Mouse (Mus musculus): Measurements from ENCODE around the gene Spats1. TPM values are rescaled to one million over a fixed set of nuclear protein-coding genes. Genes with fewer than 3 reads are reported as not detected.
"Not testable (repeated sequence)": the region's sequence is repeated elsewhere in the genome, so short reads cannot be mapped to it uniquely, and the experiment has no call there.

Spats1 gene
- polyA plus RNA-seq, 1 experiment from 2014 or later, result 1.8 TPM

DNA sequence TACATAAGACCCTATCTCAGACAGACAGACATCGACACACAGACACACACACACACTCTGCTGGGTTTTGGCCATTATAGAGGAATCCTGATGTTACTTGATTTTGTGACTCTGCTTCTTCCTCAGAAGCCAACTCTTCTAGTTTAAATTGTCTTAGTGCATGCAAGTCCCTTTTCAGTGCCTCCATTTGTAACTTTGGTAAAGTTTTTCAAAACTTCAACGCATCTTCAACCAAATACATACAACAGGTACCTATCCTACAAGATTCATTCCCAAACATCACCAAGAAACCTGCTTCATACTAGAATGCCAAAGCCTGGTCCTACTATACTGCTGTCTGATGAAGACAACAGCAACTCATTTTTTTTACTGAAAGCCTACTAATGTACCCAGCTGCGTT is 43.2 kb downstream of the Spats1 start:
- ATAC-seq (ENCODE audit: low FRiP score), result no peak
- Histone ChIP-seq H3K27me3 (no peaks in the 10 kb centered on the region), H3K4me1 (peaks cover 22% of the 10 kb centered on the region), H3K4me2 (peak overlapping the region; percentile 88), H3K9ac (peak overlapping the region; percentile 92), H3K9me3 (no peaks in the 10 kb centered on the region), H3K4me3 (replicated peaks) (peak overlapping the region; percentile 93), H3K36me3 (replicated peaks) (peaks cover 14% of the 10 kb centered on the region), H3K27ac (no peak overlapping the region)
- WGBS, result 81% methylated on average over 3 of the region's 3 CpGs

DNA sequence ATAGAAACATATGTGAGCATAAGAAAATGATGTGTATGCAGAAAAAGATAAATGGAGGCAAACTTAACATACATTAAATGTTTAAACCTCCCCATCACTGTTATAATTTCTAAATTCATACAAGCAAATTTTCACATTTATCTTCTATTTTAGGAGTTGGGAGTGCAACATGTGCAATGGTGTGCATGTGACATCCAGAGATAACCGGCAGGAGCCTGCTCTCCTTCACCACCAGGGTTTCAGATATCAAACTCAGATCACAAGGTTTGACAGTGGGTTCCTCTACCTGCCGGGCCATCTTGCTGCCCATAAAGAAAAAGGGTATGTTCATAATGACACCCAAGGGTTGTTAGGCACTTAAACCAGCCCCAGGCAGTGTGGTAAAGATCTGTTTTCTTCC is 57.8 kb downstream of the Spats1 start:
- WGBS, result 91% methylated on average over 2 of the region's 2 CpGs
- H3K4me3 ChIP-seq (replicated peaks), result no peak overlapping the region
- H3K4me2 ChIP-seq, result no peak overlapping the region
- no peak overlapping the region for H3K9ac ChIP-seq
- H3K27ac ChIP-seq, result no peak overlapping the region
- H3K36me3 ChIP-seq (replicated peaks), result peaks cover 67% of the 10 kb centered on the region
- ATAC-seq (ENCODE audit: low FRiP score), result no peak
- no peaks in the 10 kb centered on the region for H3K9me3 ChIP-seq
- H3K4me1 ChIP-seq, result no peaks in the 10 kb centered on the region
- H3K27me3 ChIP-seq, result no peaks in the 10 kb centered on the region

- H3K9me3 ChIP-seq; H3K4me1 ChIP-seq; H3K4me2 ChIP-seq; H3K4me3 ChIP-seq (replicated peaks); ATAC-seq (ENCODE audit: low FRiP score); H3K27ac ChIP-seq; H3K27me3 ChIP-seq; H3K9ac ChIP-seq: not testable (repeated sequence)
- WGBS, result 92% methylated on average over 2 of the region's 2 CpGs
- H3K36me3 ChIP-seq (replicated peaks), result peaks cover 85% of the 10 kb centered on the region
Measured at GRCm38 (mm10) chr17:45411617-45412016, 63.6 kb downstream of the Spats1 start.

DNA sequence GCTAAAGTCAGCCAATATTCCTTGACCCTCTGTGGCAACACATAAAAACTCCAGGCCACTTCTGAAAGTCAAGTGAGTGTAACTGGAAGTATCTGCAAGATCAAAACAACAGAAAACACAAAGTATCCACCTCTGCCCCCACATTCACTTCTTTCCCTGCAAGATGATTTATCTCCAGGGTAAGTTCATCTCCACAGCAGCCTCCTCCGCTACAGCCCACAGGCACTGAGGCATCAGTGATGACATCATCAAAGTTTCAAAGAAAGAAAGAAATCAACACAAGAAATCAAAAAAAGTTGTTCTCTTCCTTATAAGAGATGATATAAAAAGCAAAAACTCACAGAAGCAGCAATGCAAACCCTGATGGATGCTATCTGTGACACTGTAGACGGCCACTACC is 66.5 kb downstream of the Spats1 start:
- Histone ChIP-seq H3K27ac (no peak overlapping the region), H3K9me3 (no peaks in the 10 kb centered on the region), H3K4me1 (no peaks in the 10 kb centered on the region), H3K4me3 (replicated peaks) (no peak overlapping the region), H3K36me3 (replicated peaks) (peaks cover 84% of the 10 kb centered on the region), H3K4me2 (no peak overlapping the region), H3K27me3 (no peaks in the 10 kb centered on the region), H3K9ac (no peak overlapping the region)
- 95% methylated on average over 2 of the region's 2 CpGs for WGBS
- no peak for ATAC-seq (ENCODE audit: low FRiP score)

- H3K9me3 ChIP-seq, result no peaks in the 10 kb centered on the region
- 98% methylated on average over 10 of the region's 10 CpGs for WGBS
Measured at GRCm38 (mm10) chr17:45406281-45406680, 68.9 kb downstream of the Spats1 start.

DNA sequence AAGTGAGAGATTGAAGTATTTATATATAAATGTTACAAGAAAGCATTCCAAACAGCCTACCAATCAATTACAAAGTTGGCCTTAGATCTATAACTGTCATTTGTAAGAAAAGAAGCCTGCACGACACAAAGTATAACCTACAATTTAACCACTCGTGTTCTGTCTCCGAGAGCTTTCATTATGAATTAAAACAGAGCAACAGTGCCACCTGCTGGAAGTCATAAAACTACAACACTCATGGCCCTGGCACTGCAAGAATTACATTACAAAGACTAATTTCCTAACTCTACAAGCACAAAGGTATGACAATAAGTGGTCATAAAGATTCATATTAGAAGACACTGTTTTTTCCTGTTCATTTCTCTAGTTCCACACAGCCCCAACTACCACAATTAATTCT is 72.0 kb downstream of the Spats1 start:
- H3K9me3 ChIP-seq, result no peaks in the 10 kb centered on the region
- H3K9ac ChIP-seq, result no peak overlapping the region
- 24% methylated on average over 3 of the region's 3 CpGs for WGBS
- no peak overlapping the region for H3K27ac ChIP-seq
- no peak for ATAC-seq (ENCODE audit: low FRiP score)
- no peak overlapping the region for H3K4me2 ChIP-seq
- H3K36me3 ChIP-seq (replicated peaks), result peaks cover 50% of the 10 kb centered on the region
- no peak overlapping the region for H3K4me3 ChIP-seq (replicated peaks)
- no peaks in the 10 kb centered on the region for H3K27me3 ChIP-seq
- 0 out of 2 replicates have a peak, but pooled peaks cover 3% of the 10 kb centered on the region for H3K4me1 ChIP-seq

More at GRCm38 (mm10) chr17:45406281-45406680, 68.9 kb downstream of the Spats1 start:
- H3K4me3 ChIP-seq (replicated peaks), result no peak overlapping the region
- ATAC-seq (ENCODE audit: low FRiP score), result no peak
- H3K4me1 ChIP-seq, result 0 out of 2 replicates have a peak, but pooled peaks cover 3% of the 10 kb centered on the region
- no peaks in the 10 kb centered on the region for H3K27me3 ChIP-seq
- H3K9ac ChIP-seq, result no peak overlapping the region
- no peak overlapping the region for H3K27ac ChIP-seq
- H3K4me2 ChIP-seq, result no peak overlapping the region
- peaks cover 68% of the 10 kb centered on the region for H3K36me3 ChIP-seq (replicated peaks)

DNA sequence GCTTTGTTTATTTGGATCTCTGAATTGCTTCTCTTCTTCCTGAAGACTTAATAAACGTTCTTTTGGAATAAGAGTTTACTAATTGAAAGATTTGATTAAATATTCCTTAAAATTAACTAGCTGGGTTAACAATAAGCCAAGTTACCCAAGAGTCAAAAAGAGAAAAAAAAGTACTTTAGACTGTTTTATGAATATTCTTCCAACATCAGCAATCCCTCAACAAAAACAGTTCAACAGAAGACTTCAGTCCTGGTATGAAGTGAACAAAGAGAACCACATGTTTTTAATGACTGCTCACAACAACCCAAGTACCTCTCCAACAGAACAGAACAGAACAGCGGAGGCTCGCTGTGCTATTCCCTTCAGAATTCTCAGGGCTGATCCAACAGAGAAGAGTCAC is 72.6 kb downstream of the Spats1 start:
- Histone ChIP-seq H3K4me3 (replicated peaks) (no peak overlapping the region), H3K4me2 (no peak overlapping the region), H3K27me3 (no peaks in the 10 kb centered on the region), H3K4me1 (0 out of 2 replicates have a peak, but pooled peaks cover 3% of the 10 kb centered on the region), H3K36me3 (replicated peaks) (peaks cover 47% of the 10 kb centered on the region), H3K9me3 (no peaks in the 10 kb centered on the region), H3K27ac (no peak overlapping the region), H3K9ac (no peak overlapping the region)
- ATAC-seq (ENCODE audit: low FRiP score), result no peak
- WGBS, result 82% methylated on average over 3 of the region's 3 CpGs

DNA sequence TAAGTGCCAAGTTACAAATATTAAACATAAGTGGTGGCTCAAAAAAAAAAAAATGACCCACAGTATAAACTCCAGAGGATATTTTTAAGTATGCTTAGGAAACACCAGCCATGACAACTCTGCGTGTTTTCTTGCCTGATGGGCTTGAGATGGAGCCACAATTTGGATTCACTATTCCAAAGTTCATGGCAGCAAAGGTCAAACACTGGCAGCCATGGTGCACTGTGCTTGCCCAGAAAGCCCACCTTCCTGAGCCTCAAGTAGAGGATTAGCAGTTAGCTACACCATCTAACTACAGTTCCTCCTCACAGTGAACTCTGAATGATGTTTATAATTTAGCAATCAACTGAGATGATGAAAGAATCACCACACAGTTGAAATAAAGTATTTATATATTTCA is 73.1 kb downstream of the Spats1 start:
- Histone ChIP-seq H3K27ac (no peak overlapping the region), H3K9ac (no peak overlapping the region), H3K36me3 (replicated peaks) (peaks cover 42% of the 10 kb centered on the region), H3K4me3 (replicated peaks) (no peak overlapping the region), H3K4me2 (no peak overlapping the region), H3K9me3 (no peaks in the 10 kb centered on the region), H3K4me1 (0 out of 2 replicates have a peak, but pooled peaks cover 3% of the 10 kb centered on the region), H3K27me3 (no peaks in the 10 kb centered on the region)
- no peak for ATAC-seq (ENCODE audit: low FRiP score)
- 91% methylated on average over 1 of the region's 1 CpGs for WGBS

DNA sequence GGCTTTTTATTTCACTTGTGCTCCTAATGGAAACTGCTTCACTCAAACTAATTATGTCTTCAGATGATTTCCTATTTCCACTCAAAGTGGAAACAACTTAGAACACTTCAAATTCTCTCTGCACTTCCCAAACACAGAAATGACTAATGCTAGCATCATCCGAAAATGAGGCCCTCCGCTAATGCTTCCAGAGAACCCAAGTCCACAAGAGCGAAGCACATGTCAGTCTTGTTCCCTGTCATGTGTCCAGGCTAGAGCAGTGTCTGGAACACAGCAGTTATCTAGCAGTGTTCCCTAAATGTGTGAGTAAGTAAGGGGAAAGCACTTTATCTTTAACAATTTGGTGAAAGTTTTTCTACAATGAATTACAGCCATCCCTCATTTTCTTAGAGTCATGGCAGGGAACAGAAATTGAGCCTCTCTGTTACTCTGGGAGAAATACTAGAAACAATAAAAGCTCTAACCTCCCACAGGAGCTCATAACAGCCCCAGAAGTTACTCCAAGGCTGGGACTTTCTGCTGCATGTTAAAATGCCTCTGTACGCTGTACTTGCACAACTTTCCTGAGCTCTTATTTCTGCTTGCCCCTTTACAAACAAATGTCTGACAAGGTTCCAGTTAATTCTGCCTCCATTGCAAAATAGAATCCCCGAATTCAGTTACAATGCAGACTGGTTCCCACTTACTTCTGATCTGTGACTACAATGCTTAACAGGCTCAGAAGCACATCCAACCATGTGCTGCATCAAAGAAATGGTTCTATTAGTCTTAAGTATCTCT is 73.9 kb downstream of the Spats1 start:
- Histone ChIP-seq H3K4me3 (replicated peaks) (no peak overlapping the region), H3K4me1 (0 out of 2 replicates have a peak, but pooled peaks cover 3% of the 10 kb centered on the region), H3K27ac (no peak overlapping the region), H3K36me3 (replicated peaks) (peaks cover 36% of the 10 kb centered on the region), H3K9me3 (no peaks in the 10 kb centered on the region), H3K27me3 (no peaks in the 10 kb centered on the region), H3K4me2 (no peak overlapping the region), H3K9ac (no peak overlapping the region)
- WGBS, result 96% methylated on average over 5 of the region's 5 CpGs
- ATAC-seq (ENCODE audit: low FRiP score), result no peak

GRCm38 (mm10) chr17:45398021-45398420 is 77.2 kb downstream of the Spats1 start:
- H3K4me2 ChIP-seq, result no peak overlapping the region
- H3K9ac ChIP-seq, result no peak overlapping the region
- H3K4me1 ChIP-seq, result 0 out of 2 replicates have a peak, but pooled peaks cover 5% of the 10 kb centered on the region
- no peak overlapping the region for H3K27ac ChIP-seq
- H3K9me3 ChIP-seq, result no peaks in the 10 kb centered on the region
- ATAC-seq (ENCODE audit: low FRiP score), result no peak
- peaks cover 28% of the 10 kb centered on the region for H3K36me3 ChIP-seq (replicated peaks)
- no peaks in the 10 kb centered on the region for H3K27me3 ChIP-seq
- WGBS, result 93% methylated on average over 2 of the region's 2 CpGs
- H3K4me3 ChIP-seq (replicated peaks), result no peak overlapping the region

DNA sequence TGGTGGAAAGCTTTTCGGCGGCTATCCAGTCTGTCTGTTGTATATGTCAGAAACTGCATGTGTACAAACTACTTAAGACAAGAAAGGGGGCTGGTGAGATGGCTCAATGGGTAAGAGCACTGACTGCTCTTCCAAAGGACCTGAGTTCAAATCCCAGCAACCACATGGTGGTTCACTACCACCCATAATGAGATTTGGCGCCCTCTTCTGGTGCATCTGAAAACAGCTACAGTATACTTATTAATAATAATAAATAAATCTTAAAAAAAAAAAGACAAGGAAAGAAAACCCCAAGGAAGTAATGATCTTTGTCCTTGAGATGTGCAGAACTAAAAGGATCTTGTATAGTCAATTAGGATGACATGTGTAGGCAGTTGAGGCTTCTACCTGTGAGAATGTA is 77.7 kb downstream of the Spats1 start:
- ATAC-seq (ENCODE audit: low FRiP score), result no peak
- 0 out of 2 replicates have a peak, but pooled peaks cover 2% of the 10 kb centered on the region for H3K4me1 ChIP-seq
- 73% methylated on average over 3 of the region's 3 CpGs for WGBS
- H3K4me2 ChIP-seq, result no peak overlapping the region
- no peak overlapping the region for H3K9ac ChIP-seq
- no peaks in the 10 kb centered on the region for H3K9me3 ChIP-seq
- no peaks in the 10 kb centered on the region for H3K27me3 ChIP-seq
- H3K27ac ChIP-seq, result no peak overlapping the region
- peaks cover 29% of the 10 kb centered on the region for H3K36me3 ChIP-seq (replicated peaks)
- H3K4me3 ChIP-seq (replicated peaks), result no peak overlapping the region

GRCm38 (mm10) chr17:45394612-45395011 is 80.6 kb downstream of the Spats1 start:
- WGBS, result 78% methylated on average over 9 of the region's 9 CpGs

GRCm38 (mm10) chr17:45393765-45394164 is 81.5 kb downstream of the Spats1 start:
- Histone ChIP-seq H3K4me2 (no peak overlapping the region), H3K27ac (no peak overlapping the region), H3K9ac (no peak overlapping the region), H3K4me1 (0 out of 2 replicates have a peak, but pooled peaks cover 2% of the 10 kb centered on the region), H3K4me3 (replicated peaks) (no peak overlapping the region), H3K9me3 (no peaks in the 10 kb centered on the region), H3K27me3 (no peaks in the 10 kb centered on the region), H3K36me3 (replicated peaks) (peaks cover 50% of the 10 kb centered on the region)
- WGBS, result 88% methylated on average over 3 of the region's 3 CpGs
- no peak for ATAC-seq (ENCODE audit: low FRiP score)

More at GRCm38 (mm10) chr17:45394612-45395011, 80.6 kb downstream of the Spats1 start:
- Histone ChIP-seq H3K27ac (no peak overlapping the region), H3K4me3 (replicated peaks) (no peak overlapping the region), H3K36me3 (replicated peaks) (peaks cover 49% of the 10 kb centered on the region), H3K9me3 (no peaks in the 10 kb centered on the region), H3K4me2 (no peak overlapping the region), H3K27me3 (no peaks in the 10 kb centered on the region), H3K9ac (no peak overlapping the region), H3K4me1 (0 out of 2 replicates have a peak, but pooled peaks cover 2% of the 10 kb centered on the region)
- no peak for ATAC-seq (ENCODE audit: low FRiP score)

Data from forebrain, embryonic 12.5 days (tissue).